Mouse (Mus musculus): ENCODE measurements at regions not wholly inside any gene's neighbourhood (a gene's known extent, or its start where the extent isn't known, plus 50 kb on each side); places are given as distances from the start of the nearest gene placed in this dataset.

GRCm38 (mm10) chr1:82168949-82169348 lies 64.0 kb upstream of the Gm9747 start:
- TF ChIP-seq CTCF (IDR thresholded peaks at IDR 0.05; ENCODE audit: extremely low read depth, insufficient read depth, low read length) (no peak), POLR2A (IDR thresholded peaks at IDR 0.05; ENCODE audit: extremely low read depth, insufficient read depth, low read length) (no peak)

All from cortical plate, adult 2 months (tissue).